Mouse (Mus musculus) lung, postnatal 0 days (tissue): Measurements from ENCODE around the gene Car10. TPM values are rescaled to one million over a fixed set of nuclear protein-coding genes. Genes with fewer than 3 reads are reported as not detected.

Experiments used
- ATAC-seq: fragments of 200-750 bp; cut with Nextera tagmentation; 2 replicates; pipeline ENCODE4 v1.8.0; 2017; ENCODE audit warnings: moderate library complexity
- DNase-seq: peaks from one replicate; pipeline ENCODE4 v3.0.0-alpha.2; 2016; ENCODE audit warnings: low spot score
- H3K27ac ChIP-seq: fragments of 300-500 bp; sonication (generic); 2 replicates; pipeline ENCODE4 v1.5.1; 2014; ENCODE audit warnings: antibody characterized with exemption, mild to moderate bottlenecking, low read length, mixed read lengths
- H3K27me3 ChIP-seq: fragments of 300-500 bp; sonication (generic); replicated peaks from 2 replicates; pipeline ENCODE4 v1.6.1; 2014; ENCODE audit warnings: low read length, mixed read lengths; ENCODE audit not compliant: insufficient read depth
- H3K36me3 ChIP-seq: fragments of 300-500 bp; sonication (generic); 2 replicates; pipeline ENCODE4 v1.6.1; 2014; ENCODE audit warnings: low read length, mixed read lengths; ENCODE audit not compliant: insufficient read depth
- H3K4me1 ChIP-seq: fragments of 300-500 bp; sonication (generic); 2 replicates; pipeline ENCODE4 v1.6.1; 2014; ENCODE audit warnings: antibody characterized with exemption, low read depth, low read length, mixed read lengths; ENCODE audit not compliant: insufficient read depth
- H3K4me2 ChIP-seq: fragments of 300-500 bp; sonication (generic); replicated peaks from 2 replicates; pipeline ENCODE4 v1.6.1; 2014; ENCODE audit warnings: low read depth, mild to moderate bottlenecking, low read length, moderate library complexity, mixed read lengths
- H3K4me3 ChIP-seq: fragments of 300-500 bp; sonication (generic); 2 replicates; pipeline ENCODE4 v1.5.1; 2014; ENCODE audit warnings: low read depth, low read length
- H3K9ac ChIP-seq: fragments of 300-500 bp; sonication (generic); replicated peaks from 2 replicates; pipeline ENCODE4 v1.6.1; 2014; ENCODE audit warnings: low read depth, mild to moderate bottlenecking
- H3K9me3 ChIP-seq: fragments of 300-500 bp; sonication (generic); 2 replicates; pipeline ENCODE4 v1.6.1; 2016; ENCODE audit warnings: low read length, mixed read lengths
- CTCF ChIP-seq: IDR thresholded peaks from 2 replicates; pipeline ENCODE4 v1.5.1; 2016; ENCODE audit warnings: antibody characterized with exemption, mild to moderate bottlenecking
- EP300 ChIP-seq: IDR thresholded peaks from 2 replicates; pipeline ENCODE4 v1.6.1; 2016; ENCODE audit warnings: antibody characterized with exemption, mild to moderate bottlenecking, control low read depth
- WGBS: fragments of 180-500 bp; shearing (Covaris S2); extraction: QIAGEN DNeasy Blood & Tissue Kit; methylation state at CpG from one replicate; pipeline ENCODE4 v1.1.7; 2014; 5-methylcytosine and 5-hydroxymethylcytosine counted together
- polyA plus RNA-seq: library from polyadenylated mRNA; unstranded; fragments of >200 nt; fragmentation: Nextera tagmentation; extraction: Ambion mirVana; gene quantifications from 2 replicates; pipeline ENCODE4 v1.2.1, GENCODE M21; 2015

Car10 gene
- polyA plus RNA-seq = not detected in 2 replicates

- Histone ChIP-seq H3K9ac (no peak within 1 kb of the TSS), H3K36me3 (no peaks in the 10 kb centered on the region), H3K27ac (no peak within 1 kb of the TSS), H3K4me3 (no peak within 1 kb of the TSS), H3K4me1 (no peaks in the 10 kb centered on the region), H3K27me3 (peaks cover 43% of the 10 kb centered on the region), H3K4me2 (peak within 1 kb of the TSS; percentile 32), H3K9me3 (no peaks in the 10 kb centered on the region)
- TF ChIP-seq EP300 (no peak), CTCF (no peak)
- ATAC-seq = no peak
- WGBS = 2% methylated on average over 46 of the region's 48 CpGs
- DNase-seq = no peak
Measured at GRCm38 (mm10) chr11:93097941-93098828, at the start of gene Car10. Car10 (plus strand) TSS chr11:93098028.

- TF ChIP-seq CTCF (no peak), EP300 (no peak)
- H3K4me1 ChIP-seq = no peaks in the 10 kb centered on the region
- 45% methylated on average over 6 of the region's 6 CpGs for WGBS
- H3K27ac ChIP-seq = no peak overlapping the region
- no peaks in the 10 kb centered on the region for H3K9me3 ChIP-seq
- H3K9ac ChIP-seq = no peak overlapping the region
- no peak for ATAC-seq
- H3K4me3 ChIP-seq = no peak overlapping the region
- no peaks in the 10 kb centered on the region for H3K36me3 ChIP-seq
- no peaks in the 10 kb centered on the region for H3K27me3 ChIP-seq
- no peak for DNase-seq
- H3K4me2 ChIP-seq = no peak overlapping the region
Measured at GRCm38 (mm10) chr11:93065021-93065420, 32.8 kb upstream of the Car10 start.

- Histone ChIP-seq H3K9ac (no peak overlapping the region), H3K36me3 (no peaks in the 10 kb centered on the region), H3K4me2 (no peak overlapping the region), H3K27me3 (no peaks in the 10 kb centered on the region), H3K27ac (no peak overlapping the region), H3K4me1 (no peaks in the 10 kb centered on the region), H3K4me3 (no peak overlapping the region), H3K9me3 (no peaks in the 10 kb centered on the region)
- DNase-seq (no peak), ATAC-seq (no peak)
- WGBS = 40% methylated on average over 3 of the region's 3 CpGs
- no peak for TF ChIP-seq CTCF
- TF ChIP-seq EP300 = no peak
Measured at GRCm38 (mm10) chr11:93065656-93066181, 32.1 kb upstream of the Car10 start.

- no peaks in the 10 kb centered on the region for H3K4me1 ChIP-seq
- H3K36me3 ChIP-seq = no peaks in the 10 kb centered on the region
- 10% methylated on average over 2 of the region's 2 CpGs for WGBS
- ATAC-seq = no peak
- no peaks in the 10 kb centered on the region for H3K9me3 ChIP-seq
- no peak for TF ChIP-seq EP300
- TF ChIP-seq CTCF = 0 out of 2 replicates have a peak, but pooled peaks have one; percentile 8
- no peak overlapping the region for H3K27ac ChIP-seq
- H3K27me3 ChIP-seq = peaks cover 36% of the 10 kb centered on the region
- H3K4me2 ChIP-seq = no peak overlapping the region
- no peak for DNase-seq
- H3K9ac ChIP-seq = no peak overlapping the region
- no peak overlapping the region for H3K4me3 ChIP-seq
Measured at GRCm38 (mm10) chr11:93095588-93095987, 2.2 kb upstream of the Car10 start.

- Histone ChIP-seq H3K4me3 (no peak overlapping the region), H3K4me1 (no peaks in the 10 kb centered on the region), H3K9ac (no peak overlapping the region), H3K36me3 (no peaks in the 10 kb centered on the region), H3K4me2 (no peak overlapping the region), H3K9me3 (no peaks in the 10 kb centered on the region), H3K27me3 (peaks cover 43% of the 10 kb centered on the region), H3K27ac (no peak overlapping the region)
- 1% methylated on average over 6 of the region's 6 CpGs for WGBS
- TF ChIP-seq EP300 (no peak), CTCF (no peak)
- DNase-seq (peak; percentile 43), ATAC-seq (no peak)
Measured at GRCm38 (mm10) chr11:93097001-93097400, 827 bp upstream of the Car10 start.

- no peaks in the 10 kb centered on the region for H3K4me1 ChIP-seq
- DNase-seq = no peak
- H3K36me3 ChIP-seq = no peaks in the 10 kb centered on the region
- no peak overlapping the region for H3K9ac ChIP-seq
- ATAC-seq = no peak
- 9% methylated on average over 14 of the region's 14 CpGs for WGBS
- no peak overlapping the region for H3K4me2 ChIP-seq
- TF ChIP-seq CTCF = no peak
- H3K4me3 ChIP-seq = no peak overlapping the region
- H3K9me3 ChIP-seq = no peaks in the 10 kb centered on the region
- H3K27ac ChIP-seq = no peak overlapping the region
- H3K27me3 ChIP-seq = peaks cover 43% of the 10 kb centered on the region
Measured at GRCm38 (mm10) chr11:93097431-93097851, 387 bp upstream of the Car10 start.
